ENCODE assay signal across 36 mouse cellular contexts in genomic region chr14:34590017-34590570, GRCm38 (mm10). TPM values are rescaled to one million over a fixed set of nuclear protein-coding genes. Genes with fewer than 3 reads are reported as not detected.
A peak's percentile ranks its signal among the peaks of the same experiment; 100 is the strongest.
DNase-seq lines count a peak whose midpoint lies in the region; ATAC-seq and TF ChIP-seq lines count a peak whose summit lies in the region.
"Had no signal": no experiment of that assay in that cellular context is flagged by ENCODE, and none has a peak within 500 bp of the region (broad histone marks: within the 10 kb centered on the region; RNA-seq: fewer than 3 reads in every experiment).

No protein-coding gene starts in this region.

- H3K9me3 ChIP-seq in heart, embryonic 10.5 days: no peaks in the 10 kb centered on the region
- no peaks in the 10 kb centered on the region for H3K9me3 ChIP-seq in hindbrain, embryonic 16.5 days (ENCODE audit: control insufficient read depth, low read length)
- H3K9me3 ChIP-seq: embryonic facial prominence, embryonic 13.5 days; limb, embryonic 12.5 days; liver, embryonic 15.5 days; lung, embryonic 15.5 days; midbrain, embryonic 10.5 days; midbrain, embryonic 15.5 days; neural tube, embryonic 15.5 days; stomach, embryonic 15.5 days had no signal

- intact Hi-C loops in heart, postnatal 14 days (cut with DNase I): no loop called here
- intact Hi-C loops in left cerebral cortex, adult 2 months (cut with DNase I): no loop called here

- no peaks in the 10 kb centered on the region for H3K27me3 ChIP-seq in cerebellum, adult 2 months (ENCODE audit: control insufficient read depth, insufficient read depth, low read length)
- H3K27me3 ChIP-seq in heart, embryonic 10.5 days (ENCODE audit: insufficient read depth, poor library complexity, severe bottlenecking): no peaks in the 10 kb centered on the region
- H3K27me3 ChIP-seq in hindbrain, embryonic 16.5 days (replicated peaks; ENCODE audit: control insufficient read depth, insufficient read depth, low read length): no peaks in the 10 kb centered on the region
- H3K27me3 ChIP-seq: limb, embryonic 12.5 days; liver, embryonic 15.5 days; lung, embryonic 15.5 days; midbrain, embryonic 15.5 days; neural tube, embryonic 15.5 days; stomach, embryonic 15.5 days had no signal

- peak overlapping the region; percentile 7; the same call in 1 of the 2 replicates for H3K27ac ChIP-seq in cerebellum, adult 2 months (ENCODE audit: insufficient read depth, low read length)
- peak overlapping the region; percentile 94 for H3K27ac ChIP-seq in heart, embryonic 10.5 days
- H3K27ac ChIP-seq in left cerebral cortex, adult 2 months: peak overlapping the region; percentile 63; the same call in 1 of the 2 replicates
- H3K27ac ChIP-seq in hindbrain, embryonic 16.5 days (ENCODE audit: low read depth, low read length): no peak overlapping the region
- H3K27ac ChIP-seq: embryonic facial prominence, embryonic 13.5 days; kidney, postnatal 0 days; limb, embryonic 12.5 days; liver, embryonic 15.5 days; lung, embryonic 15.5 days; midbrain, embryonic 10.5 days; midbrain, embryonic 15.5 days; neural tube, embryonic 15.5 days; stomach, embryonic 15.5 days had no signal

- peaks cover 9% of the 10 kb centered on the region; the same call in 1 of the 2 replicates for H3K36me3 ChIP-seq in heart, embryonic 10.5 days
- H3K36me3 ChIP-seq in hindbrain, embryonic 16.5 days (ENCODE audit: control insufficient read depth, insufficient read depth, low read length): no peaks in the 10 kb centered on the region
- H3K36me3 ChIP-seq: embryonic facial prominence, embryonic 13.5 days; limb, embryonic 12.5 days; liver, embryonic 15.5 days; lung, embryonic 15.5 days; midbrain, embryonic 10.5 days; midbrain, embryonic 15.5 days; neural tube, embryonic 15.5 days; stomach, embryonic 15.5 days had no signal

- no peaks in the 10 kb centered on the region for H3K4me1 ChIP-seq in cerebellum, adult 2 months (ENCODE audit: control insufficient read depth, insufficient read depth, low read length)
- peaks cover 83% of the 10 kb centered on the region for H3K4me1 ChIP-seq in heart, embryonic 10.5 days
- H3K4me1 ChIP-seq in hindbrain, embryonic 16.5 days (ENCODE audit: control insufficient read depth, insufficient read depth, low read depth, low read length): no peaks in the 10 kb centered on the region
- H3K4me1 ChIP-seq: liver, embryonic 15.5 days; midbrain, embryonic 15.5 days; neural tube, embryonic 15.5 days had no signal

- H3K9ac ChIP-seq in hindbrain, embryonic 16.5 days (ENCODE audit: low read depth, low read length): no peak overlapping the region
- H3K9ac ChIP-seq: embryonic facial prominence, embryonic 13.5 days; limb, embryonic 12.5 days; liver, embryonic 15.5 days; lung, embryonic 15.5 days; midbrain, embryonic 15.5 days; neural tube, embryonic 15.5 days; stomach, embryonic 15.5 days had no signal

- no peak for TF ChIP-seq CTCF in cerebellum, adult 2 months (IDR thresholded peaks at IDR 0.05; ENCODE audit: borderline replicate concordance, insufficient read depth, low read depth, low read length)
- TF ChIP-seq CTCF in left cerebral cortex, adult 2 months (IDR thresholded peaks at IDR 0.05): no peak

- WGBS in cerebellum, adult 2 months: 84% methylated on average over 5 of the region's 5 CpGs
- 75% methylated on average over 5 of the region's 5 CpGs for WGBS in heart, embryonic 10.5 days
- 87% methylated on average over 5 of the region's 5 CpGs for WGBS in hindbrain, embryonic 16.5 days

- no peak overlapping the region for H3K4me2 ChIP-seq in hindbrain, embryonic 16.5 days (ENCODE audit: low read length)
- H3K4me2 ChIP-seq: embryonic facial prominence, embryonic 13.5 days; limb, embryonic 12.5 days; liver, embryonic 15.5 days; neural tube, embryonic 15.5 days; stomach, embryonic 15.5 days had no signal

- TF ChIP-seq POLR2A in cerebellum, adult 2 months (IDR thresholded peaks at IDR 0.05; ENCODE audit: borderline replicate concordance, insufficient read depth, low read length): no peak

- no peak for DNase-seq in cerebellum, adult 2 months
- no peak for DNase-seq in cerebellum, adult 11-12 months
- DNase-seq in heart, embryonic 10.5 days (ENCODE audit: low spot score): no peak
- DNase-seq in heart, postnatal 14 days: no peak
- DNase-seq in left cerebral cortex, adult 2 months (ENCODE audit: extremely low spot score in 1 of 2, low spot score in 2 of 2): no peak
- no peak for DNase-seq in left cerebral cortex, adult 8-10 months (ENCODE audit: low spot score in 2 of 2)
- peak; percentile 46 for DNase-seq in heart, postnatal 4 days
- DNase-seq: adrenal gland, adult 8-10 months; cerebellum, adult 9-11 months; kidney, adult 8-10 months; kidney, postnatal 4 days; right cerebral cortex, postnatal 25 days; thymus, postnatal 25 days had no signal

- H3K4me3 ChIP-seq in cerebellum, adult 2 months (replicated peaks; ENCODE audit: insufficient read depth, low read depth, low read length): no peak overlapping the region
- no peak overlapping the region for H3K4me3 ChIP-seq in heart, embryonic 10.5 days
- H3K4me3 ChIP-seq in left cerebral cortex, adult 2 months: no peak overlapping the region
- no peak overlapping the region for H3K4me3 ChIP-seq in hindbrain, embryonic 16.5 days (ENCODE audit: low read length)
- H3K4me3 ChIP-seq: embryonic facial prominence, embryonic 13.5 days; erythroblast, embryonic 14.5 days; limb, embryonic 12.5 days; liver, embryonic 15.5 days; lung, embryonic 15.5 days; midbrain, embryonic 15.5 days; neural tube, embryonic 15.5 days; stomach, embryonic 15.5 days had no signal

- ATAC-seq in hindbrain, embryonic 16.5 days: no peak
- ATAC-seq: activated CD4-positive, CD25-positive, alpha-beta regulatory T cell, adult 4 months; forebrain, embryonic 16.5 days; intestine, embryonic 16.5 days had no signal

RNA-seq across cellular contexts. Expression of gene Ldb3, which starts 1.6 kb away (rescaled TPM):
- polyA plus RNA-seq in cerebellum, adult 2 months (2012; rRNA removed): 7.0 TPM in 2 replicates
- 136 and 219 TPM in 2 replicates for polyA plus RNA-seq in heart, embryonic 10.5 days (2016; fragmentation: Nextera tagmentation; extraction: Ambion mirVana)
- total RNA-seq in heart, postnatal 14 days (2021): 100 to 1,000 TPM; 877 to 926 TPM
- total RNA-seq in left cerebral cortex, adult 2 months (2021): 1 to 10 TPM; 2.5 to 2.6 TPM
- total RNA-seq in left cerebral cortex, adult 8-10 months (2022): 1 to 10 TPM; 4.8 to 5.4 (median 5.2) TPM
- total RNA-seq in heart, postnatal 4 days (2021): 100 to 1,000 TPM; 709 to 766 TPM
- polyA plus RNA-seq in hindbrain, embryonic 16.5 days (2015; fragmentation: Nextera tagmentation; extraction: Ambion mirVana): 1.2 and 5.6 TPM in 2 replicates
- total RNA-seq: megakaryocyte progenitor cell, adult 5-6 weeks had no signal
- polyA plus RNA-seq: activated CD4-positive, CD25-positive, alpha-beta regulatory T cell, adult 4 months; erythroblast, embryonic 14.5 days; forebrain, embryonic 11.5 days had no signal

RNA-seq across cellular contexts. Expression of gene Opn4, which starts 9.8 kb away (rescaled TPM):
- 0.17 and 0.33 TPM in 2 replicates for polyA plus RNA-seq in cerebellum, adult 2 months (2012; rRNA removed)
- polyA plus RNA-seq in heart, embryonic 10.5 days (2016; fragmentation: Nextera tagmentation; extraction: Ambion mirVana): 4.1 and 5.9 TPM in 2 replicates
- 1 to 10 TPM; 2.2 to 2.3 TPM for total RNA-seq in heart, postnatal 14 days (2021)
- total RNA-seq in left cerebral cortex, adult 2 months (2021): not detected
- not detected for total RNA-seq in left cerebral cortex, adult 8-10 months (2022)
- 1 to 10 TPM; 2.9 to 4.8 TPM for total RNA-seq in heart, postnatal 4 days (2021)
- polyA plus RNA-seq in hindbrain, embryonic 16.5 days (2015; fragmentation: Nextera tagmentation; extraction: Ambion mirVana): 0.27 TPM in 1 of 2 replicates, not detected in the other
- total RNA-seq: adrenal gland, postnatal 4 days; CH12.LX; gastrocnemius, postnatal 10 days; left cerebral cortex, postnatal 25 days; liver, adult 2 months; megakaryocyte progenitor cell, adult 5-6 weeks had no signal
- polyA plus RNA-seq: activated CD4-positive, CD25-positive, alpha-beta regulatory T cell, adult 4 months; C2C12; embryonic facial prominence, embryonic 13.5 days; erythroblast, embryonic 14.5 days; forebrain, embryonic 16.5 days; hindbrain, embryonic 11.5 days; liver, adult 2 months; liver, embryonic 15.5 days; midbrain, embryonic 15.5 days; stomach, embryonic 15.5 days had no signal

Comparison
In these comparisons a context has a peak if more than half of its experiments do, and no peak if none do; other contexts are left out.
1. RNA of gene Ldb3, which starts 1.6 kb away (total RNA-seq): 877 to 926 TPM in heart, postnatal 14 days and 709 to 766 TPM in heart, postnatal 4 days; 4.8 to 5.4 TPM in left cerebral cortex, adult 8-10 months and 2.5 to 2.6 TPM in left cerebral cortex, adult 2 months; every median in the first group is over 100 times any median in the second.